Mouse (Mus musculus) adrenal gland, postnatal 4 days (tissue): Measurements from ENCODE around the gene Skint4. TPM values are rescaled to one million over a fixed set of nuclear protein-coding genes. Genes with fewer than 3 reads are reported as not detected.

Experiments used
- DNase-seq, 2 experiments: peaks; one replicate each; pipeline ENCODE4 v3.0.0; 2021 to 2022; ENCODE audit warnings: low spot score in 2 of 2, mixed read lengths in 2 of 2
- long read RNA-seq, 2 experiments: library from polyadenylated mRNA; stranded (forward); transcript quantifications; one replicate each; pipeline ENCODE4 v2.0.0; 2021
- total RNA-seq, 2 experiments: library from RNA; stranded (reverse); gene quantifications; 2 replicates each; pipeline ENCODE4 v1.2.3; 2021

Gene Skint4
- not detected for total RNA-seq
- long read RNA-seq, experiment 1, result 0 reads
- long read RNA-seq, experiment 2, result 0 reads

- no peak for DNase-seq
Observed at GRCm38 (mm10) chr4:112071716-112072115, at the start of gene Skint4. Gene Skint4 (plus strand): TSS chr4:112072016.

Other genes with a start within 250 kb of the Skint4 start
- 1 to 10 TPM in 1 of 2 experiments, not detected in 1; 2.4 TPM for gene Slc5a9, start 169.1 kb upstream of the Skint4 start, total RNA-seq
- gene Skint8, start 152.6 kb upstream of the Skint4 start, total RNA-seq, result not detected
- not detected for gene Skint7, start 99.1 kb upstream of the Skint4 start, total RNA-seq
- not detected for gene Skint1, start 65.7 kb upstream of the Skint4 start, total RNA-seq
- gene Skint3, start 160.2 kb downstream of the Skint4 start, total RNA-seq, result not detected